Mouse (Mus musculus) heart, embryonic 16.5 days (tissue): Measurements from ENCODE around the gene Ogfr. TPM values are rescaled to one million over a fixed set of nuclear protein-coding genes. Genes with fewer than 3 reads are reported as not detected.

Experiments
- ATAC-seq: fragments of 200-750 bp; cut with Nextera tagmentation; replicated peaks from 2 replicates; pipeline ENCODE4 v1.8.0; 2017; ENCODE audit warnings: moderate number of reproducible peaks; ENCODE audit not compliant: insufficient read depth, low FRiP score; ENCODE audit errors: extremely low read depth
- H3K27ac ChIP-seq: fragments of 300-500 bp; sonication (generic); 2 replicates; pipeline ENCODE4 v1.5.1; 2014; ENCODE audit warnings: mild to moderate bottlenecking, low read length, control low read depth, moderate library complexity
- H3K27me3 ChIP-seq: fragments of 300-500 bp; sonication (generic); 2 replicates; pipeline ENCODE4 v1.6.1; 2014; ENCODE audit warnings: low read length, mixed read lengths; ENCODE audit not compliant: control insufficient read depth, insufficient read depth
- H3K36me3 ChIP-seq: fragments of 300-500 bp; sonication (generic); 2 replicates; pipeline ENCODE4 v1.6.1; 2014; ENCODE audit not compliant: control insufficient read depth, insufficient read depth
- H3K4me1 ChIP-seq: fragments of 300-500 bp; sonication (generic); 2 replicates; pipeline ENCODE4 v1.6.1; 2014; ENCODE audit warnings: low read length, mixed read lengths; ENCODE audit not compliant: control insufficient read depth, insufficient read depth
- H3K4me2 ChIP-seq: fragments of 300-500 bp; sonication (generic); 2 replicates; pipeline ENCODE4 v1.6.1; 2014; ENCODE audit warnings: low read depth, mild to moderate bottlenecking, control low read depth, low read length
- H3K4me3 ChIP-seq: fragments of 300-500 bp; sonication (generic); 2 replicates; pipeline ENCODE4 v1.5.1; 2014; ENCODE audit warnings: mild to moderate bottlenecking, control low read depth, low read length
- H3K9ac ChIP-seq: fragments of 300-500 bp; sonication (generic); 2 replicates; pipeline ENCODE4 v1.6.1; 2014; ENCODE audit warnings: low read length, control low read depth
- H3K9me3 ChIP-seq: fragments of 300-500 bp; sonication (generic); replicated peaks from 2 replicates; pipeline ENCODE4 v1.6.1; 2016; ENCODE audit warnings: low read length; ENCODE audit not compliant: control insufficient read depth
- WGBS: fragments of 180-500 bp; shearing (Covaris S2); extraction: QIAGEN DNeasy Blood & Tissue Kit; methylation state at CpG from one replicate; pipeline ENCODE4 v1.1.7; 2014; 5-methylcytosine and 5-hydroxymethylcytosine counted together
- polyA plus RNA-seq: library from polyadenylated mRNA; unstranded; fragments of >200 nt; fragmentation: Nextera tagmentation; extraction: Ambion mirVana; gene quantifications from 2 replicates; pipeline ENCODE4 v1.2.1, GENCODE M21; 2015

The Ogfr gene
- polyA plus RNA-seq, 1 experiment from 2014 or later = 47.3 TPM

- Histone ChIP-seq H3K4me1 (no peaks in the 10 kb centered on the region), H3K4me2 (no peak overlapping the region), H3K27me3 (peaks cover 9% of the 10 kb centered on the region), H3K27ac (no peak overlapping the region), H3K9ac (no peak overlapping the region), H3K4me3 (no peak overlapping the region), H3K36me3 (no peaks in the 10 kb centered on the region), H3K9me3 (peaks cover 2% of the 10 kb centered on the region; the same call in 1 of the 2 replicates)
- ATAC-seq = no peak
- whole genome bisulfite sequencing = 48% methylated on average over 6 of the region's 6 CpGs
Observed at GRCm38 (mm10) chr2:180563296-180563695, 25.7 kb upstream of the Ogfr start.

GRCm38 (mm10) chr2:180563841-180564240 lies 25.2 kb upstream of the Ogfr start:
- 38% methylated on average over 5 of the region's 5 CpGs for WGBS

GRCm38 (mm10) chr2:180566240-180566913 lies 22.7 kb upstream of the Ogfr start:
- Histone ChIP-seq H3K4me2 (no peak overlapping the region), H3K27ac (no peak overlapping the region), H3K4me1 (peaks cover 11% of the 10 kb centered on the region), H3K4me3 (no peak overlapping the region), H3K36me3 (no peaks in the 10 kb centered on the region), H3K9ac (no peak overlapping the region), H3K27me3 (peaks cover 9% of the 10 kb centered on the region), H3K9me3 (no peaks in the 10 kb centered on the region)
- 30% methylated on average over 13 of the region's 13 CpGs for WGBS
- ATAC-seq = no peak

More at GRCm38 (mm10) chr2:180563841-180564240, 25.2 kb upstream of the Ogfr start:
- H3K27me3 ChIP-seq = peaks cover 9% of the 10 kb centered on the region
- ATAC-seq = no peak
- no peak overlapping the region for H3K4me2 ChIP-seq
- no peak overlapping the region for H3K27ac ChIP-seq
- H3K4me3 ChIP-seq = no peak overlapping the region
- H3K9ac ChIP-seq = no peak overlapping the region
- peaks cover 5% of the 10 kb centered on the region for H3K4me1 ChIP-seq
- H3K9me3 ChIP-seq = peaks cover 2% of the 10 kb centered on the region; the same call in 1 of the 2 replicates
- H3K36me3 ChIP-seq = no peaks in the 10 kb centered on the region

- Histone ChIP-seq H3K9ac (no peak overlapping the region), H3K27me3 (peaks cover 7% of the 10 kb centered on the region; the same call in 1 of the 2 replicates), H3K4me3 (no peak overlapping the region), H3K4me1 (peaks cover 11% of the 10 kb centered on the region), H3K36me3 (no peaks in the 10 kb centered on the region), H3K4me2 (no peak overlapping the region), H3K9me3 (no peaks in the 10 kb centered on the region), H3K27ac (no peak overlapping the region)
- ATAC-seq = peak; percentile 84
- WGBS = 9% methylated on average over 3 of the region's 3 CpGs
Observed at GRCm38 (mm10) chr2:180569028-180569643, 19.9 kb upstream of the Ogfr start.

GRCm38 (mm10) chr2:180576482-180576881 lies 12.6 kb upstream of the Ogfr start:
- ATAC-seq = no peak
- Histone ChIP-seq H3K36me3 (no peaks in the 10 kb centered on the region), H3K4me2 (no peak overlapping the region), H3K27me3 (0 out of 2 replicates have a peak, but pooled peaks cover 3% of the 10 kb centered on the region), H3K9me3 (no peaks in the 10 kb centered on the region), H3K27ac (no peak overlapping the region), H3K4me3 (no peak overlapping the region), H3K4me1 (no peaks in the 10 kb centered on the region), H3K9ac (no peak overlapping the region)
- 46% methylated on average over 4 of the region's 4 CpGs for WGBS

GRCm38 (mm10) chr2:180578686-180579085 lies 10.4 kb upstream of the Ogfr start:
- no peak overlapping the region for H3K9ac ChIP-seq
- no peak for ATAC-seq
- 0 out of 2 replicates have a peak, but pooled peaks cover 3% of the 10 kb centered on the region for H3K27me3 ChIP-seq
- H3K4me1 ChIP-seq = peaks cover 10% of the 10 kb centered on the region
- H3K9me3 ChIP-seq = no peaks in the 10 kb centered on the region
- H3K4me3 ChIP-seq = no peak overlapping the region
- H3K27ac ChIP-seq = no peak overlapping the region
- WGBS = 5% methylated on average over 3 of the region's 3 CpGs
- no peak overlapping the region for H3K4me2 ChIP-seq
- H3K36me3 ChIP-seq = no peaks in the 10 kb centered on the region

GRCm38 (mm10) chr2:180581002-180581401 lies 8.0 kb upstream of the Ogfr start, which contains the start of gene Mrgbp:
Mrgbp (plus strand) TSS chr2:180581304.
- Histone ChIP-seq H3K27ac (no peak within 1 kb of the TSS), H3K9me3 (no peaks in the 10 kb centered on the region), H3K36me3 (peaks cover 4% of the 10 kb centered on the region), H3K4me3 (no peak within 1 kb of the TSS), H3K9ac (no peak within 1 kb of the TSS), H3K4me2 (no peak within 1 kb of the TSS), H3K4me1 (peaks cover 12% of the 10 kb centered on the region), H3K27me3 (0 out of 2 replicates have a peak, but pooled peaks cover 3% of the 10 kb centered on the region)
- WGBS = 65% methylated on average over 3 of the region's 3 CpGs
- ATAC-seq = no peak

- H3K9ac ChIP-seq = peak overlapping the region; percentile 96
- peak; percentile 82 for ATAC-seq
- peaks cover 12% of the 10 kb centered on the region for H3K4me1 ChIP-seq
- peak overlapping the region; percentile 87 for H3K4me2 ChIP-seq
- H3K27me3 ChIP-seq = 0 out of 2 replicates have a peak, but pooled peaks cover 3% of the 10 kb centered on the region
- H3K9me3 ChIP-seq = no peaks in the 10 kb centered on the region
- WGBS = 1% methylated on average over 51 of the region's 57 CpGs
- H3K27ac ChIP-seq = peak overlapping the region; percentile 72
- peak overlapping the region; percentile 86 for H3K4me3 ChIP-seq
- H3K36me3 ChIP-seq = peaks cover 13% of the 10 kb centered on the region
Observed at GRCm38 (mm10) chr2:180582481-180583153, 6.4 kb upstream of the Ogfr start.

GRCm38 (mm10) chr2:180583154-180583507 lies 5.9 kb upstream of the Ogfr start:
- Histone ChIP-seq H3K4me2 (peak overlapping the region; percentile 87), H3K36me3 (peaks cover 13% of the 10 kb centered on the region), H3K4me1 (peaks cover 12% of the 10 kb centered on the region), H3K27me3 (0 out of 2 replicates have a peak, but pooled peaks cover 2% of the 10 kb centered on the region), H3K9me3 (no peaks in the 10 kb centered on the region), H3K27ac (no peak overlapping the region), H3K9ac (peak overlapping the region; percentile 96), H3K4me3 (peak overlapping the region; percentile 86)
- ATAC-seq = no peak; the same call in 1 of the 2 replicates
- WGBS = 21% methylated on average over 7 of the region's 7 CpGs
